Mouse (Mus musculus): ENCODE results near the gene Ybx2. TPM values are rescaled to one million over a fixed set of nuclear protein-coding genes. Genes with fewer than 3 reads are reported as not detected.

Ybx2 gene
- total RNA-seq (2021) = 10 to 100 TPM in 1 of 2 experiments, 1 to 10 TPM in 1; 8.4 to 11.3 TPM
- long read RNA-seq, experiment 1, partial matches to known transcripts = 0 of 2 reads
- long read RNA-seq, experiment 1, other reads (novel, unspliced or antisense) = 1 of 2 reads
- long read RNA-seq, experiment 2, partial matches to known transcripts = 1 of 1 reads
- long read RNA-seq, experiment 2, other reads (novel, unspliced or antisense) = 0 of 1 reads

DNA sequence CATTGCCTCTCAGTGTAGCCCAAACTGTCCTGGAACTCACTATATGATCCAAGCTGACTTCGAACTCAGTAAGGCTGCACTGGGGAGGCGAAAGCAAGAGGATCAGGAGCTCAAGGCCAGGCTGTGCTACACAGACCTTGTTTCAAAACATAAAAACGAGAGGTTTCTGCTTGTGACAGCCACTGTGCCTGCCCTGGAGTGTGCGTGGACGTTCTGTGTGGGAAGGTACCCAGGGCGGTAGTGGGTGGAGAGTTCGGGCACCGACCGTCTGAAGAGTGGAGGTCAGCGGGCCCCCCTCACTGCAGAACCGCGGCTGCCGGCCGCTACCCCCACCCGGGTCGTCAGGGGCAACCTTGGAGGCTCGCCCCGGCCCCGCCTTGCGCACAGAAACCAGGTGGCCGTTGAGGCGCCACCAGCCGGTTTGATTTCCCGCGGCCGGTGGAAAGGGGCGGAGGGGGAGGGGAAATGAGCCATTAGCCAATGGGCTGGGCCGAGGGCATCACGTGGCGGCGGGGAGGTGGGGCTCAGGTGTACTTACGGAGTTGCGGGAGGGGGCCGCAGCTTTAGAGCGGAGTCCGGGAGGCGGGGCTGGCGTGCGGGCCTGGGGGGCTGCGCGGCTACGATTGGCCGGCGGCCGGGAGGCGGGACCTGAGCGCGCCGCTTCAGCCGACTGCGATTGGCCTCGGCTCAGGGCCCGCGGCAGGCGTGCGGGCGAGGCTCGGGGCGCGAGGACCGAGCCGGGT, at the start of gene Ybx2:
Ybx2 (plus strand) TSS at position 660 of the 743 bp plus-strand sequence.
- peak; percentile 86 to 89 for DNase-seq (ENCODE audit: low spot score in 2 of 2)
- intact Hi-C loops (cut with DNase I) = loop anchor here (2.0 kb wide), 1 partner anchor 13 kb away; the partner anchor contains the start of gene Slc2a4

DNA sequence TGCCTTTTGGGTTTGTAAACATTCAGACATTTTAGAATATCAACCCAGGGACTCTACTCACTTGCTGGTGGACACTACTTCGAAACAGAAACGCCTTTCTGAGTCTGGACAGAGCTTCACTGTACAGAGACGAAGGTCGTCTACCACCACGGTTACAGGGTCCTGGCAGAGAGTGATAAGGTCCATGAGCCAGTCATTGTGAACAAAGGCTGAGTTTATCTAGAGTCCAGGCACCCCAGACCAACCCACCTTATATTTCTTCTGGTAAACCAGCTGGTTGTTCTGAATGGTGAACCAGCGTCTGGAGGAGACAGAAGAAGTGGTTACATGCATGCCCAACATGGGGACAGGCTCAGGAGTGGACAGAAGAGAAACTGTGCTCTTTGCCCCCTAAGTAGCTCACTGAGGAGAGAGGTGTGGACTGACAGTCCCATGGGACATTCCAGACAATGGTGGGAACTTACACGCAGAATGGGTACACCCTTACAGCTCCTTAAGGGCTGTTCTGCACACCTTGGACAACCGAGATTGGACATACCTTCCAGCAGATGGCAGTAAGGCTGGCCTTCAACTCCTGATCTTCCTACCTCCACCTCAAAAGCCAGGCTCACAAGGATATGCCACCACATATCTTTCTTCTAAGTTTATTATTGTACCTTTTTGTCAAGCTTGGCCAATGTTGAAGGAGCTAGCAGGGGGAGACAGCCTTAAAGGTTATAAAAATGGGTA, 48.5 kb upstream of the Ybx2 start:
- intact Hi-C loops (cut with DNase I) = no loop called here
- DNase-seq (ENCODE audit: low spot score in 2 of 2) = no peak

DNA sequence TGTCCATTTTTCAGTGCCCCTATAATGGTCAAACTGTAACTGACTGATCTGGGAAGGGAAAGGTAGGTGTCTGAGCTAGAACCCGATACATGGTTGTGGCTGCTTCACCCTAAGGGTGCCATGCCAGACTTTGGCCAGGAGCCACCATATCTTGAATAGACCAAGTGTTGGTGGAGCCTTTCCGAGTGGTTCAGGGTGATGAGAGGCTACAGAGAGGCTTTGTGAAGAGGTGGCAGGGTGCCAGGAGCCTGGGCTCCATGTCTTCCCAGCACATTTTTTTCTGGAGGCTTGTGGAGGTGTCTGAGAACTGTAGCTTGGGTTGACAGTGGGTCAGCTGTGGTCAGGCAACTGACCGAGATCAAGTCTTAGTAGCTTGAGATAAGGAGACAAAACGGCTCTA, 44.1 kb upstream of the Ybx2 start:
- DNase-seq (ENCODE audit: low spot score in 2 of 2) = peak; percentile 44 to 52
- intact Hi-C loops (cut with DNase I) = no loop called here

DNA sequence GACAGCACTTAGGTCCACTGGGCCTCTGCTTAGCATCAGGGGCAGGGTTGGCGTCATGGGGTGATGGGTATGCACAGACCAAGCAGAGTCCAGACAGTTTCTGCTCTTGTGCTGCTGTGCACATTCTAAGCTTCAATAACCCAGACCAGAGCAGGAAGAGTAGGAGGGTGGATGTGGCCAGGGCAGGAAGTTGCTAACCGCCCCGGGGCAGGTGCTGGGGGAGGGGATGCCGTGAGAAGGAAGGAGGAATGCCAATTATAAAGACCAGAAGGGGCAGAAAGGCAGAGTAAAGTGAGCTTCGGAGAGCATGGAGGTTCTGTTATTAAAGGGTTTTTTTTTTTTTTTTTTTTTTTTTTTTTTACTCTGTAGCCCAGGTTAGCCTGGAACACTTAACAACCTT, 40.9 kb upstream of the Ybx2 start:
- DNase-seq (ENCODE audit: low spot score in 2 of 2) = no peak
- intact Hi-C loops (cut with DNase I) = no loop called here

DNA sequence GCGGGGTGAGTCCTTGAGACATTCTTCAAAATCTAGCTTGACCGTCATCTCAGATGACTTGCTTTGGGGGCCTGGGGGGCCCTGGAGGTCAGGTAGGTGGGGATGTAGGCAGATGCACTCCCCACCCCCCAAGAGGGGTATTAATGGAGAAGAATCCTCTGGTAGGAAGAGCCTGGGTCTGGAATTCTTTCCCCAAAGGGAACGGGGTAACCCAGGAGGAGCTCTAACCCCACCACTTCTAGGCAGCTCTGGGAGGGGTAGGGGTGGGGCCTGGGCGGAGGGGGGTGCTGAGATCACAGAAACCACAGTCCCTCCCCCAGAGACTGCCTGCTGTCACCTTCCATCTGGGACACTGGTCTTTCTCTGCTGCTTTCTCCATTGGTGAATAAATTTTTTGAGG, 40.3 kb upstream of the Ybx2 start, which contains the start of gene Acap1:
Acap1 (minus strand) TSS at position 249 of the 400 bp plus-strand sequence.
- intact Hi-C loops (cut with DNase I) = no loop called here
- DNase-seq (ENCODE audit: low spot score in 2 of 2) = no peak

DNA sequence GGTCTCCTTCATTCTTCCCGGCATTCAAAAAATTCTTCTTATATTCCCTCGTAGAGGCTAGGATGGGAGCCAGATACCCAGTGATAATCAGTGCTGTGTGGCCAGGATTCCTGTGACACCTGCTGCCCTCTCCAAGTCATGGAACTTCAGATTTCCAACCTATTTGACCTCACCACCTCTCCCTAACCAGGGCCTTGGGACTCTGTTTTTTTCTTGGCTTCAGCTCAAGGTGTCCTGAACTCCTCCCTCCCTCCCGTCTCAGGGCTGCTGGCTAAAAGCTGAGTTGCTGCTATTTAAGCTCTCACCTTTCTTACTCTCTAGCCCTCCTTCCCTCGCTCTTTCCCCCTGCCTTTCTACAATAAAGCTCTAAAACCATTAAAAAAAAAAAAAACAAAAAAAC, 35.7 kb upstream of the Ybx2 start:
- intact Hi-C loops (cut with DNase I) = loop anchor here (5.0 kb wide), 1 partner anchor 53 kb away; the partner anchor contains the start of gene Plscr3
- DNase-seq (ENCODE audit: low spot score in 2 of 2) = no peak

DNA sequence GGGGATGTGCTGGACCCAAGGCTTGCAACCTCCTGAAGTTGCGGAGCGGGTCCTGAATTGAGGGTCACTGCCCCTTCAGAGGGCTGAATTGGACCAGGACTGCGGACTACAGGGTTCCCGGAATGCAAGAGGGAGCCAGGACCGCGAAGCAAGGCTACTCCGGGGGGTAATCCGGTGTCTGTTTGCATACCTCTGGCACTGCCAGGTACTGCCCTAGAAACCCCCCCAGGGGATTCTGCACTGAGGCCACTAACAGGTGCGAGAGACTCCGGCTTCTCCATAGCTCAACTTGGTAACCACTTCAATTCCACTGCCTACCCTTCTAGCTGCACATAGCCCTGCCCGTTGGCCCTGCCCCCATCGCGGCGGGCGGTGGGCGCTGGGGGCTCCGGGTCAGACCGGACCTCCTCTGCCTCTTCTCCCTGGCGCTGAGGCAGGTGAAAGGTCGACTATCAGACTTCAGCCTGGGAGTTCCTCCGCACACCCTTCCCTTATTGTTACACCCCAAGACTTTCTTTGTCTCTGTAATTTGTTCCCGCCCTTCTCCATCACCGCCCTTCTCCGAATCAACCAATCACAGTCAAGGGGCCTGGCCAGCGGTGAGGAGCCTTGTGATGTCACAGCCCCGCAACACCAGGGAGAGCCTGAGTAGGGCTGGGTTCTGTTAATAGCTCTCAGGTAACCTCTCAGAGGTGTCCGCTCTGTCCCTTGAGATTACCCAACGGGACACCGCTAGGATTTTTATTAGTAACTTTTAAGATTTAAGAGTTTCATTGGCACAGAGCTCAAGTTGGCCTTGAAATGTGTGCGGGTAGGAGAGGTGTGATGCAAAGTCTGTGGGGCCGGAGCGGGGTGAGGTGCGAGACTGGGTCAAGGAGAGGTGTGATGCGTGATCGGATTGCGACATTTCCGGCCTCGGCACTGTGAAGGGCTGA, 34.9 kb upstream of the Ybx2 start, which contains the start of the genes 2810408A11Rik and Neurl4:
2810408A11Rik (minus strand) TSS at position 517 of the 935 bp plus-strand sequence.
Neurl4 (plus strand) TSS at position 602 of the 935 bp plus-strand sequence.
- DNase-seq (ENCODE audit: low spot score in 2 of 2) = peak; percentile 88 to 89
- intact Hi-C loops (cut with DNase I) = loop anchor here (5.0 kb wide), 1 partner anchor 53 kb away; the partner anchor contains the start of gene Plscr3

DNA sequence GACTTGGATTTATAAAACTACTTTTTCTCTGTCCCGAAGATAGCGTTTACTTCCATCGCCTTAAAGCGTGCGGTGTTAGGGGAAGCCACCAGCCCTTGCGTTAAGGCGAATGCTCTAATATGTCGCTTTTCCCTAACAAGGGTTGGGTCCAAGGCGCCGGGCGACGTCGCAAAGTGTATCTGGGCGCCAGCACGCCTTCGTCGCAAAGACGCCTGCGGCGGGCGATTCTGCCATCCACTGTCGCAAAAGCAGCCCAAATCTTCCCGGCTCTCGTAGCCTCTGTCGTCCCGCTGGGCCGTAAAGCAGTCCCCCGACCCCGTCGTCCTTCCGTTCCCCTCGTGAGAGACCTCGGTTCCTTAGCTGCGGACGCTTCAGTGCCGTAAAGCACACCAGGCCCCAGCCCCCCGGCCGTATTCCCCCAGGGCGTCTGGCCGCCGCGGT, 34.2 kb upstream of the Ybx2 start:
- intact Hi-C loops (cut with DNase I) = loop anchor here (5.0 kb wide), 1 partner anchor 54 kb away; the partner anchor contains the start of gene Plscr3
- DNase-seq (ENCODE audit: low spot score in 2 of 2) = peak; percentile 97 to 98

DNA sequence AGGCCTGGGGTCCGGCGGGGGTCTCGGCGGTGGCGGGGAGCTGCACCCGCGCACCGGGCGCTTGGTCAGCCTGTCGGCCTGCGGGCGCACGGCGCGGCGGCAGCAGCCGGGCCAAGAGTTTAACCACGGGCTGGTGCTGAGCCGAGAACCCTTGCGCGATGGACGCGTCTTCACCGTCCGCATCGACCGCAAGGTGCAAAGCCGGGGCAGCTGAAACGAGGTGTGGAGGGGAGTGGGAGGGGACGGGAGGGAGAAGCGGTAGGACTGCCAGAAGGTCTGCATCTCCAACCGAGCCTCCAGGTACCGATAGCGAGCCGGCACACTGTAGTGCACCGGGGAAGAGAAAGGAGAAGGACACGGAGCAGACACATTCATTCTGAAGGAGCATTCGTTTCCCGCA, 33.6 kb upstream of the Ybx2 start:
- peak in 1 of 2 experiments; percentile 20 for DNase-seq (ENCODE audit: low spot score in 2 of 2)
- intact Hi-C loops (cut with DNase I) = loop anchor here (5.0 kb wide), 1 partner anchor 55 kb away; the partner anchor contains the start of gene Plscr3

DNA sequence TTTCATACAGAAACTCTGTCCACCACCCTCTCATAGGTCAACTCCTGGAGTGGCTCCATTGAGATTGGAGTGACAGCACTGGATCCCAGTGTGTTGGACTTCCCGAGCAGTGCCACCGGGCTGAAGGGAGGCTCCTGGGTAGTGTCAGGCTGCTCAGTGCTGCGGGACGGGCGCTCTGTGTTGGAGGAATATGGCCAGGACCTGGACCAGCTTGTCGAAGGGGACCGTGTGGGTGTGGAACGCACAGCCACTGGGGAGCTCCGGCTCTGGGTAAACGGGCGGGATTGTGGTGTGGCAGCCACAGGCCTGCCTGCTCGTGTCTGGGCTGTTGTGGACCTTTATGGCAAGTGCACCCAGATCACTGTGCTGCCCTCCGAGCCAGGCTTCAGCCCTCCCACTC, 32.6 kb upstream of the Ybx2 start:
- DNase-seq (ENCODE audit: low spot score in 2 of 2) = no peak
- intact Hi-C loops (cut with DNase I) = loop anchor here (5.0 kb wide), 1 partner anchor 56 kb away; the partner anchor contains the start of gene Plscr3

DNA sequence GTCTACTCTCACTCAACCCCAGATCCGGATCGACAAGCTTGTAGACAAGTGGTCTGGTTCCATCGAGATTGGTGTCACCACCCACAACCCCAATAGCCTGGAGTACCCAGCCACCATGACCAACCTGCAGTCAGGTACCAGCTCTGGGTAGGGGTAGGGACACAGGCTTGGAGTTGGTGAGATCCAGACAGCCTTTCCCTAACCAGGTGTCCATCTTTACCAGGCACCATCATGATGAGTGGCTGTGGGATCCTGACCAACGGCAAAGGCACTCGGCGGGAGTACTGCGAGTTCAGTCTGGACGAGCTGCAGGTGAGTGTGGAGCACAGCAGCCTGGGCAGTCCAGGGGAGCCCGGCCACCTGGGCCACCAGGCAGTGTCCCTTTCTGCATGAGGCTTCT, 31.3 kb upstream of the Ybx2 start:
- intact Hi-C loops (cut with DNase I) = loop anchor here (5.0 kb wide), 1 partner anchor 57 kb away; the partner anchor contains the start of gene Plscr3

DNA sequence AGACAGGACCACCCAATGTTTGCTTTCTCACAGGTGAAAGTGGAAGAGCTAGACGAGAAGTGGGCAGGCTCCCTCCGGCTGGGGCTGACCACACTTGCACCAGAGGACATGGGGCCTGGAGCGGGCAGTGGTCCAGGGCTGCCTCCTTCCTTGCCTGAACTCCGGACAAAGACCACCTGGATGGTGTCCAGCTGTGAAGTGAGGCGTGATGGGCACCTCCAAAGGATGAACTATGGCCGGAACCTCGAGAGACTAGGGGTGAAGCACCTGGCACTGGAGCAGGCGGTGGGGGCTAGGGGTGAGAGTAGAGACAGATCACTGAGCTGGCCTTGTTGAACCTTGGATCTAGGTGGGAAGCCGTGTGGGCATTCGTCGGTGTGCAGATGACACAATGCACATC, 27.0 kb upstream of the Ybx2 start:
- intact Hi-C loops (cut with DNase I) = no loop called here
- no peak for DNase-seq (ENCODE audit: low spot score in 2 of 2)

More for the DNA sequence above, 31.3 kb upstream of the Ybx2 start:
- no peak for DNase-seq (ENCODE audit: low spot score in 2 of 2)

DNA sequence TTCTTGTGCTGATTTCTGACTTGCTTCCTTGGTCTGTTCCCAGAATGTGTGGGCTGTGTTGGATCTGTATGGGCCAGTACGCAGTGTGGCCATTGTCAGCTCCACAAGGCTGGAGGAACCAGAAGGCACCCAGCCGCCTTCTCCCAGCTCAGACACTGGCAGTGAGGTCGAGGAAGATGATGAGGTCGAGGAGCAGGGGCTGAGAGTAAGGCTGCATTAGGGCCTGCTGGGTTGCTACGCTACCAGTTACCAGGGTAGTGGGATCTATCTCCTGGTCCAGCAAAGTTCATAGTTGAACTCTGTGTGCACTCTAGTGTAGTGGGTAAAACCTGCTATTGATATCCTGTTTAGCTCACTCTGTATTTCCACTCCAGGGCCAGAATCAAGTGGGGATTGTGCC, 26.4 kb upstream of the Ybx2 start:
- intact Hi-C loops (cut with DNase I) = no loop called here
- DNase-seq (ENCODE audit: low spot score in 2 of 2) = no peak

DNA sequence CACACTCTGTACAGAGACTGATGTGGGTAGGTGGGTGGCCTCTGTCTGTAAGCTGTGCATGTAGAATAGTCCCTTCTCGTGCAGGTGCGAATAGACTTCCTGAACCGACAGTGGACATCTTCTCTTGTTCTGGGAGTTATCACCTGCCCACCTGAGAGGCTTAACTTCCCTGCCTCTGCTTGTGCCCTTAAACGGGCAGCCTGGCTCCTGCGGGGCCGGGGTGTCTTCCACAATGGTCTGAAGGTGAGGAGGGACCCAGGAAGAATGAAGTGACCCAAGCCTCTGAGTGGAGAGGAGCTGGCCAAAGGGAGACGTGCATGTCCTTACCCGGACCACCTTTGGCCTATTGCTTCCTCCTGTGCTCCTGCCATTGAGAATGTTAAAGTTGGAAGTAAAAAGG, 25.4 kb upstream of the Ybx2 start:
- intact Hi-C loops (cut with DNase I) = loop anchor here (5.0 kb wide), 1 partner anchor 238 kb away; the partner anchor contains the start of gene Eif4a1
- DNase-seq (ENCODE audit: low spot score in 2 of 2) = no peak

DNA sequence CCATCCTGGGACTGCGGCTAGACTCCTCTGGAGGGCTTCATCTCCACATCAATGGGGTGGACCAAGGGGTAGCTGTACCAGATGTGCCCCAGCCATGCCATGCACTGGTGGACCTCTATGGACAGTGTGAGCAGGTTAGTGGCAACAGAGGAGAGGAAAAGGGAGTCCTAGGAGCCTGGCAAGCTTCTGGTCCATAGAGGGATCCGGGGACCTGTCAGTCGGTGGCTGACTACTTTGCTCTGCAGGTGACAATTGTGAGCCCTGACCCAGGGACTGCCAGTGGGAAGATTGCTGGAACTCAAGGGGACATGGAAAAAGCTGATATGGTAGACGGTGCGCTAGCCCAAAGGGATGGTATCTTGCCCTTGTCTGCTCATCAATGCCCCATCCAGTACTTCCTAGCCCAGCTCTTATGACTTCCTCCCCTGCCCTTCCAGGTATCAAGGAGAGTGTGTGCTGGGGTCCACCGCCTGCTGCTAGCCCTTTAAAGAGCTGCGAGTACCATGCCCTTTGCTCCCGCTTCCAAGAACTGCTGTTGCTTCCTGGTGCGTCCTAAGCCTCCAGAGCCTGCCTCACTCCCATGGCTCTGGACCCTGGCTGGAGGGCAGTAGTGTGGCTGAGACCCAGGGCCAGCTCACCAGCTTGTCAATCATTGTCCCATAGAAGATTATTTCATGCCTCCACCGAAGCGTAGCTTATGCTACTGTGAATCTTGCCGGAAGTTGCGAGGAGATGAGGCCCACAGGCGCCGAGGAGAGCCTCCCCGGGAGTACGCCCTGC, 24.6 kb upstream of the Ybx2 start:
- intact Hi-C loops (cut with DNase I) = loop anchor here (5.0 kb wide), 1 partner anchor 239 kb away; the partner anchor contains the start of gene Eif4a1
- DNase-seq (ENCODE audit: low spot score in 2 of 2) = no peak

DNA sequence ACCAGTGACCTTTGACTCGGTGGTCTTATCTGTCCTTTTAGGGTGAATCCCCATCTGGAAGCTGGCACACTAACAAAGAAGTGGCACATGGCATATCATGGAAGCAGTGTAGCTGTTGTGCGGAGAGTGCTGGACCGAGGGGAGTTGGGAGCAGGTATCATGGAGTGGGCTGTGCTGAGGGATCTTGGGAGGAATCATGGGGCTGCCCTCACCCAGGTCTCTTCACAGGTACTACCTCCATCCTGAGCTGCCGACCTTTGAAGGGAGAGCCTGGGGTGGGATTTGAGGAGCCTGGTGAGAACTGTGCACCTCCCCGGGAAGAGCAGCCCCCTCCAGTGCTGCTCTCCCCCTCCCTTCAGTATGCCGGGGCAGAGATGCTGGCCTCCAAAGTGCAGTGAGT, 23.9 kb upstream of the Ybx2 start:
- intact Hi-C loops (cut with DNase I) = loop anchor here (5.0 kb wide), 1 partner anchor 239 kb away; the partner anchor contains the start of gene Eif4a1
- no peak for DNase-seq (ENCODE audit: low spot score in 2 of 2)

DNA sequence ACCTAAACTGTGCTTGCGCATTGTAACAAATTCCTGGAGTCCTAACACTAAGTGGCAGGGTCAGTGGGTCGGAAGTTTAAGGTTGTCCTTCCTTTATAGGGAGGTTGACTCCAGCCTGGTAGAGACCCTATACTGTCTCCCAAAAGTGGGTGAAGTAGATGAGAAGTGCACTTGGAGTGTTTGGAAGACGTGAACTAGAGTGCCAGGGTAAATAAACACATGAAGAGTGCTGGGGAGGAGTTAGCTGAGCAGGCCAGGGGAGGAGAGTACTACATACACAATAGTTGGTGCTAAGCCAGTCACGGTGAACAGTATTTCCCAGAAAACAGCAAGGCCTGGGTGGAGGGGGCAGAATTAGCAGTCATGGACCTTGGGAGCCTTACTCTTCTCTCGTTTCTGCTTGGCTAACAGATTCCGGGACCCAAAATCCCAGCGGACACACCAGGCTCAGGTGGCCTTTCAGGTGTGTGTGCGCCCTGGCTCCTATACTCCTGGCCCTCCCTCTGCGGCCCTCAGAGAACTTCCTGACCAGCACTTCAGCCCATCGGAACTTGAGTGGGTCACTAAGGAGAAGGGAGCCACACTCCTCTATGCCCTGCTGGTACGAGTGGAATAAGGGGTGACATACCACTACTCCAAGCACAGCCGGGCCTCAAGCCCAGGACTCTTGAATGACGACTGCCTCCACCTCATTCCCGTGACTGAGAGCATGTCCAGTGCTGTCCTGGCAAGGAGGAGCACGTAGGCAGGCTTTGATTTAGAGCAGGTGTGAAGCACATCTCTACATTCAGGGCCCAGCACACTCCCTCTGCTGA, 22.7 kb upstream of the Ybx2 start:
- no peak for DNase-seq (ENCODE audit: low spot score in 2 of 2)
- intact Hi-C loops (cut with DNase I) = loop anchor here (5.0 kb wide), 1 partner anchor 241 kb away; the partner anchor contains the start of gene Eif4a1
